Mouse (Mus musculus) gastrocnemius, adult 2 months (tissue): ENCODE results near the gene Syt1. TPM values are rescaled to one million over a fixed set of nuclear protein-coding genes. Genes with fewer than 3 reads are reported as not detected.

Source experiments
- DNase-seq: peaks from one replicate; pipeline ENCODE4 v3.0.0; 2022
- H3K27ac ChIP-seq: fragments of 200-600 bp; 2 replicates; pipeline ENCODE4 v1.8.1; 2022; ENCODE audit warnings: mild to moderate bottlenecking
- H3K4me3 ChIP-seq: fragments of 200-600 bp; 2 replicates; pipeline ENCODE4 v1.8.1; 2022; ENCODE audit warnings: mild to moderate bottlenecking, moderate library complexity
- CTCF ChIP-seq: fragments of 200-600 bp; IDR thresholded peaks from 2 replicates; pipeline ENCODE4 v1.8.1; 2022; ENCODE audit warnings: antibody characterized with exemption, mild to moderate bottlenecking, moderate library complexity
- intact Hi-C: fragments of 180-260 bp; cut with DNase I; formaldehyde crosslinking; loops from one replicate; pipeline ENCODE4 v1.15.1; 2025
- total RNA-seq, 2 experiments: library from RNA; stranded (reverse); gene quantifications; 2 replicates each; pipeline ENCODE4 v1.2.3; 2021

Gene Syt1
- total RNA-seq, 2 experiments from 2014 or later: not detected

DNA sequence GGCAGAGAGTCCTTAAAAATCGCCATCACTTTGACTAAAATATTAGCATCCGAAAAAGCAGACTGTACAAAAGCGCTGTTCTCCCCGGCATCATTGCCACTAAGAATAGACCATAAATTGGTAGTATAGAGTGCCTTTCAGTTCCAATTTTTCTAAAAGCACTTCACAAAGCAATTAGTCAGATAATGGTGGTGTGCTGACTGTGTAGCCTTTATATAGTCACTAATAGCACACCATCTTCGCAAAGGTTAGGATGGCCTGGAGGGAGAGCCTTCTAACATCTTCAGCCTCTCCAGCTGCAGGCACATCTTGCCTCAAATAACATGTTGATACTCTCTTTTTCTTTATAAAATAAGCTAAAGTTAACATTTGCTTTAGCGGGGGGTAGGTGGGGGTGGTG lies 138.4 kb downstream of the Syt1 start:
- intact Hi-C loops: no loop called here
- DNase-seq: no peak
- no peak overlapping the region for H3K4me3 ChIP-seq
- H3K27ac ChIP-seq: no peak overlapping the region
- no peak for TF ChIP-seq CTCF

DNA sequence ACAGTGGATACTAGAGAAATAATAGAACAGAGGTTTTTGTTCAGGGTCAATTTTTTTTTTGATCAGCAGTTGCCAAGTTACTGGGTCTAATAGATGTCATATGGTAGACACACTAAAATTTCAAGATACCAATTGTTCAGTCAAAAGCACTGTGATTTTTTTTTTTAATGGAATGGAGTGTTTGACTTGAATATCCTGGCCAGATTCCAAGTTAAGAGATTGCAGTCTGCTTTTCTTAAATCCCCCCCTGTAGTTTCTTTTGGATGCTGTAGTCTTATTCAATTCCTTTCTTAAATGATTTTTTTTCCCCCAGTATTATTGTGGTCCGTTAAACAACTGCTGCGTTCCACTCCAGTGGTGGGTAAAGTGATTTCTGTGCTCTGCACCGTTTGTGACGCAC lies 140.2 kb downstream of the Syt1 start:
- intact Hi-C loops: no loop called here

DNA sequence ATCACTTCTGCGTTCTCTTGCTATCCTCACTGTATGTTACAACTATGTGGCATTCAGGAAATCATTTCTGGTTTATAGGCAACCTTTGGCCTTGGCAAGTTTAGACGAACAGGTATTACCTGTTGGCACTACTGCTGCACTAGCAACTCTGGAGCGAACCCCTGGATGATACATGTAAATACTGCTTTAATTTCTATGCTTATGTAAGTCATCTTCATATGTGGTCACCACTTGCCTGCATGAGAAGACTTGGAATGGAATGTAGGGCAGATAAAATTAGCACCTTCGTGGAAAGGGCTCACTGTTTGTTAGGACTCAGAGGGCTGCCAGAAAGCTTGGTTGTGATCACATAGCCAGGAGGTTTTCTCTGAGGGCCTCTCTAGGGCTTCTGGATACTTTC lies 142.6 kb downstream of the Syt1 start:
- DNase-seq: no peak
- intact Hi-C loops: no loop called here
- TF ChIP-seq CTCF: no peak

More for the DNA sequence above, 140.2 kb downstream of the Syt1 start:
- TF ChIP-seq CTCF: no peak
- no peak overlapping the region for H3K27ac ChIP-seq
- no peak overlapping the region for H3K4me3 ChIP-seq
- DNase-seq: no peak

DNA sequence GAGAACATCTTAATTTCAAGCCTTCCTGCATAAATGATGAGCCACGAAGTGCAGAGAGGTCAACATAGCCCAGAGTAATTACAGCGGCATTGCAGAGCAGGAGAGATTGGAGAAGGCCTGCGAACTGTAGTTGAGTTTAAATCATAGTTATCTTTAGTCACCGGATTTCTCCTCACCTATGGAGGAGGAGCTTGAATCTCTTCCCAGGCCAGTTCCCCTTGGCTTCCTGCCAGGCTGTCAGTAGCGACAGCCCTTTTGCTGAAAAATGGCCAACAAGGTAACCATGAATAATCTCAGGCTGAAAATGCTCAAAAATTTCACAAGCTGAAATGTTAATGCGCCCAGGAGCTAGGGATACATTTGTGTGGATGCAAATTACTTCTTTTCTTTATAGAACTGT lies 143.6 kb downstream of the Syt1 start:
- no peak for TF ChIP-seq CTCF
- intact Hi-C loops: no loop called here
- Histone ChIP-seq H3K4me3 (no peak overlapping the region), H3K27ac (peak overlapping the region; percentile 76)
- peak; percentile 26 for DNase-seq

More for the DNA sequence above, 142.6 kb downstream of the Syt1 start:
- Histone ChIP-seq H3K27ac (peak overlapping the region; percentile 76), H3K4me3 (no peak overlapping the region; the same call in 1 of the 2 replicates)

DNA sequence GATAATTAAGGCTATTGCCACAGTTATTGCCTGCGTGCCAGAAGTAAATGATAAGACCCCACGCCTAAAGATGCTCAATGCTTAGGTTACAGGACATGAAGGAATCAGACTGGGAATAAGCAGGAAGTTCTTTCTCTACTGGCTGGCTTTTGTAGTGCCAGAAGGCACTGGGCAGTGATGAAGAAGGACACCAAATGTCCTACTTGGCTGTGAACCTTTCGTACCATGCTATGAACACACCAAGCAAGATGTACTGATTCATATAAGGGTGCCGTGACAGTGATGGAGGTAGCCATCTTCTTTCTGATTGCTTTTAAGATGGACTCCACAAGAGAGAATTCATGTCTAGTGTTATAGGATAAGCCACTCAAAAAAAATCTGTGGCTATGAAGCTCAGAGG lies 145.2 kb downstream of the Syt1 start:
- Histone ChIP-seq H3K4me3 (no peak overlapping the region), H3K27ac (no peak overlapping the region)
- intact Hi-C loops: no loop called here
- no peak for TF ChIP-seq CTCF
- no peak for DNase-seq

DNA sequence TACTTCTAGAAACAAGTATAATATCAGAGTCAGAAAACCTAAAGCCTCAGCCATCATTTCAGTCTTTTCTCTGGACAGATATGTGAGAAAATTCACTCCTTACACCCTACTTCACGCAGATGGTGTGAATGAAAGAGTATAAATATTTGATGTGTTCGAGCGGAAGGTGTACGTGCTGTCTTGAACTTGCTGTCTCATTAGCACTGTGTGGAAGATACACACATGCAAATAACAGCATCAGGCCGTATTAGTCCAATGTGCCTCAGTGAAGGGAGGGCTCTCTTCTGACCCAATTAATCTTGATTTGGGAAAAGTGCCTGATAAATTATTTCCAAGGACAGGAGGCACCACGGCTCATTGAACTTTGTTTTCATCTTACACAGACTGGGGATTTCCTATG lies 154.8 kb downstream of the Syt1 start:
- intact Hi-C loops: no loop called here
- no peak overlapping the region for H3K4me3 ChIP-seq
- H3K27ac ChIP-seq: no peak overlapping the region
- TF ChIP-seq CTCF: no peak
- no peak for DNase-seq

DNA sequence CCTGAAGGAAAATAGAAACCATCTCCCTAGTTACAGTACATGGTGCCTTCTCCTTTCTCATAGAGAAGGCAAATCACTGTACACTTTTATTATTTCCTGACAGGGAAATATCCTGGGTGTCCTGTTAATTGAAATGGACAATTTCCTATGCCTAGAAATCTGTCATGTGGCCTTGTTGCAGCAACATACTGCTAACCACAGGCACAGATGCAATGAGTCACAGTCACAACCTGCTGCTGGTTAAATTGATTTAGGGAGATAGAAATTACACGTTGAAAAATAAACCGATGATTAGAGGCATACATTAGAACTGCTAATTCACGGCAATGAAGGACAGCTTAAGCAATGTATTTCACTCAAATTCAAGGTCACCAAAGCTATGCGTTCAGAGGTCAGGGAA lies 158.0 kb downstream of the Syt1 start:
- no peak for TF ChIP-seq CTCF

DNA sequence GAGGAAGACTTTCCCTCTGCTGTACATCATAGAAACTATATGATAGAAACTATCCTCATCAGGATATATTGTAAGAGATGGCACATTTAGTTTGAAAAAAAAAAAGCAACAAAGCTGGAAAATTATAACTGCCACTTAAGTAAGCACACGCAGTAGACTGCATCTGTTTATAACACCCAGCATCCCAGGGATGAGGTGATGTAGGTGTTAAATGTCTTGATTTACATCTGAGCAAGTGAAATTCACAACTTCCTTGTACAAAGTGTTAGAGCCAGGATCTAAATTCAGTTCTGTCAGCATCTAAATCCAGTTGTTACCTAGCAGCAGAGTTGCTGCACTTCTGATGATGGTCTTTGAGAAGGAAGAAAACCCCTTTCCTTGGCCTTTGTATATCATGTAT lies 173.3 kb downstream of the Syt1 start:
- H3K4me3 ChIP-seq: no peak overlapping the region
- no peak for DNase-seq
- intact Hi-C loops: no loop called here
- H3K27ac ChIP-seq: no peak overlapping the region
- no peak for TF ChIP-seq CTCF

More for the DNA sequence above, 158.0 kb downstream of the Syt1 start:
- intact Hi-C loops: no loop called here
- no peak overlapping the region for H3K4me3 ChIP-seq
- H3K27ac ChIP-seq: no peak overlapping the region
- no peak for DNase-seq

DNA sequence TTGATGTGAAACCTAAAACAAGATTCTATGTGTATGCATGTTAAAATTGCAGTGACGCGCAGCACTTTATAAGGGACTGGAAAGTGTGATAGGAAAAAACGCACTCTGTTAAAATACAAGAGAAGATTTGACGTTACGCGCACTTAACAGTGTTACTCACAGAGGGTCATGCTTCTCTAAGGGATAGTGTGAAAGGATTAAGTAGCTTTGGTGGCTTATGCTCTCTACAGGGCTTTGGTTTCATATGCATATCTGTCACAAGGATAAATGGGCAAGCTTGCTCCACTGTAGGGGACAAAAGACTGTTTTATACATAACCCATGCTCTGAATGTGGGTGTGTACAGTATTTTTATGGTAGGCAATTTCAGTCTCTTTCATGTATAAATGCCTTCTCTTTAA lies 178.5 kb downstream of the Syt1 start:
- Histone ChIP-seq H3K27ac (no peak overlapping the region), H3K4me3 (peak overlapping the region; percentile 61)
- no peak for DNase-seq
- TF ChIP-seq CTCF: no peak
- intact Hi-C loops: no loop called here

DNA sequence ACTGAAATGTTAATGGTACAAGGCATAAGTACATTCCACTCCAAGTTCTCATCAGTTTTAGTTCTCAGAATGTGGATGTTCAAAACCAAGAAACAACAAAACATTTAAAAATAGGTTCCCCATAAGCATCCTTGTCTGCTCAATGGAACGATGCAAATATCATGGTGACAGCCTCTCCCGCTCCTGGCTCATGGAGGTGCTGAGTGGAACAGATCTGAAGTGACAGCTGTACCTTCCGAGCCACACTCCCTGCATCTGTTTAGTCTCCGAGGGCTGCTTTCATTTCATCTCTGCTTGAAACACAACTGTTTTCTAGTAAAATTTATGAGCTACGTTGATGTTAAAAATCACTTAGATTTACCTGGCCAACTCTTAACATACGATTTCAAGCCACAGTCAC lies 179.0 kb downstream of the Syt1 start:
- Histone ChIP-seq H3K4me3 (peak overlapping the region; percentile 61), H3K27ac (no peak overlapping the region)
- intact Hi-C loops: no loop called here
- no peak for TF ChIP-seq CTCF
- DNase-seq: no peak

DNA sequence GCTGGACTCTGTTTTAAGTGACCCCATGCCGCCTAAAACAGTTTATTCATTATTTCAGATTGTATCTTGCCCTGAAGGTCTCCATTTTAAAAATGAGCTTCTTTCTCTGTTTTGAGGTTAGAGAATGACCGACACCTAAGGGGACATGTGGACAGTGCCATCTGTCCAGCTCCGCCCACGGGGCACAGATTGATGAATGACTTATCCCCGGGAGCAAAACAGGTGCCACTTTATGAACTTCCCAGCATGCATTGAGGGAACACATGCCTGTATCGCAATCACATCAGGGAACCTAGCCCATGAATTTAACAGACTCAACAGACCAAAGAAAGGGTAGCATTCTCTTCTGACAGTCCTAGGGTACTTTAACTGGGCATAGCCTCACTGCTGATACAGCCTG lies 188.5 kb downstream of the Syt1 start:
- TF ChIP-seq CTCF: no peak
- Histone ChIP-seq H3K4me3 (no peak overlapping the region), H3K27ac (no peak overlapping the region)
- intact Hi-C loops: no loop called here
- DNase-seq: no peak

DNA sequence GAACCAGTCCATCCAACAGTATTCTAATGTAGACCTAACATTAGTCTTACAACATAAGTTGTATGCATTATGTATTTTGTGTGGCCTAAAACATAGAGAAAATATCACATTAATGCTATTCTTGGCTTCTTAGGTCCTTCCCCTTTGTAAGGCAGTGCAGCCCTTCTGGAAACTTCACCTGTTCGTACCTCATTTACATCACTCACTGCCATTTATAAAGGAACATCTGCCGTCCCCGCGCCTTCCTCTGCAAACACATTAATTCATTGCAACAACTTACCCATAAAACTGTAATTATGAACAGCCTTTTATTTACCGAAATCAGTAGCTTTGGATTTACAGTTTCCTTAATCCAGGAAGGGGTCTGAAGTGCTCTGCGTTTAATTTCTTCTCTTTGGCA lies 195.4 kb downstream of the Syt1 start:
- no peak for TF ChIP-seq CTCF

DNA sequence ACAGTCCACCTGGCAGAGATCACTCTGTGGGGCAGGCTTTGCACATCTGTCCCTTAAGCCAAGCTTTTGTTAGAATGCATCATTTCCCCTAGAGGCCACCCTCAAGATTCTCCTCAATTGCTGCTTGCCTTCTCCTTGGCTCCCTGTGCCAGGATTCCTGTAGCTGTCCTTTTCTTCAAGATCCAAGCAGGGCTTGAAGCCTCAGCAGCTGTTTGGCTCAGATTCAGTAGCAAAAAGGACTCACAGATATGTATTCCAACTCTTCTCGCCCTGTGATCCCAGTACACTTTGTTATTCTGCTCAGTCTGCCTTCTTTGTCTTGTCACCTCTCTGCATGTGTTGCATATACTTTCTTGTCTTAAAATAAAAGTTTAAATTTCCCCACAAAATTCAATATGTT lies 206.4 kb downstream of the Syt1 start:
- no peak for TF ChIP-seq CTCF

More for the DNA sequence above, 195.4 kb downstream of the Syt1 start:
- no peak overlapping the region for H3K4me3 ChIP-seq
- DNase-seq: no peak
- intact Hi-C loops: no loop called here
- no peak overlapping the region for H3K27ac ChIP-seq

DNA sequence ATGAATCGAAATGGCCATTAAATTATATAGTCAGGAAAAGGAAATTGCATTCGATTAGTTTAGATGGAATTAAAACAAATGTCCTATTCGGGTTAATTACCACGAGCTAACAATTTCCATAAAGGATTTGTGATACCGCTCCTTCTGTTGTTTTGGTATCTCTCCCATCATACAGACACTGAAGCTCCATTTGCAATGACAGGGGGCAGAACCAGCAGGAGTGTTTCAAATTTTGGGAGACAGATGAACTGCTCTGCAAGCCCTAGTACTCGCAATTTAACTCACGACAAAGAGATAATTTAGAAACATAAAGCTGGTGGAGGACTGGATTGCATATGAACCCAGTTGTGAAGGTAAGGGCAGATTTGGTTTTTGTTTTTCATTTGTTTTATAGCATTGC lies 210.0 kb downstream of the Syt1 start:
- Histone ChIP-seq H3K27ac (no peak overlapping the region), H3K4me3 (no peak overlapping the region)
- TF ChIP-seq CTCF: no peak
- intact Hi-C loops: no loop called here
- DNase-seq: no peak

More for the DNA sequence above, 206.4 kb downstream of the Syt1 start:
- H3K4me3 ChIP-seq: no peak overlapping the region
- H3K27ac ChIP-seq: no peak overlapping the region
- intact Hi-C loops: no loop called here
- DNase-seq: peak; percentile 26

DNA sequence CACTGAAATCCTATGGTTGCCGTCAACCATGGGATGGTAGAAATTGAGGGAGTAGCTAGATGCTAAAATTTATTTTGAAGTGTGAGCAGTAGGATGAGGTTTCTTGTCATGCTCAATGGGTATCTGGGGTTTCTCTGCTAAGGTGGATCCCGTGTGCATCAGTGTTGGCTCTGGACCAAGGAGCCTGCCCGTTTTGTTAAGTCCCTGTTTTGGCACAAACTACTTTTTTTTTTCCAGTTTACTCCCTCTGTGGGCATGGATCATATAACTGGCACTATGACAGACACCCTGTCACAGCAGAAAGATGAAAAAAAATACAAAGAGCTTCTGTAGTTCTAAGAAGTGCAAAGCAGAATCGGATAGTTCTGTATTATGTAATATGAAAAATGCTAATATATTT lies 212.0 kb downstream of the Syt1 start:
- intact Hi-C loops: no loop called here
- no peak overlapping the region for H3K27ac ChIP-seq
- DNase-seq: no peak
- H3K4me3 ChIP-seq: no peak overlapping the region
- no peak for TF ChIP-seq CTCF
